Mouse (Mus musculus): ENCODE data around the gene Mdh2. TPM values are rescaled to one million over a fixed set of nuclear protein-coding genes. Genes with fewer than 3 reads are reported as not detected.

The Mdh2 gene
- polyA plus RNA-seq, 1 experiment: 725 TPM

DNA sequence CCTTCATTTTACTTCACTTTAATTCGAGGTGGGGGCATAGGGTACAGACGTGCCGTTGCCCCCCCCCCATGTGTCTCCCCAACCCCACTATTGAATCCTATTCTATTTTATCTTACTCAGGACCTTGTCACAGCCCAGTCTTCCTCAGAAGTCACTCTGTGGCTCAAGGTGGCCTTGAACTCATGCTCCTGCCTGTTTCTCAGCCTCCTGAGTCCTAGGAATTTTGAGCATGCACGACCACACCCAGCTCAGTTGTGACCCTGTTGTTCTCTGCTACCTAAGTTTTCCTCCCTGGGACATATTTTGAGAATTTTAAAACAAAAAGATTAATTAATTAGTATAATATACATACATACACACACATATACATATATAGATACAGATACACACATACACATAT lies 25.4 kb downstream of the Mdh2 start:
- Histone ChIP-seq H3K4me3 (no peak overlapping the region), H3K4me2 (ENCODE audit: low read depth) (no peak overlapping the region), H3K79me2 (ENCODE audit: control insufficient read depth, insufficient read depth) (no peaks in the 10 kb centered on the region), H3K27me3 (ENCODE audit: control insufficient read depth, insufficient read depth, insufficient read length) (peaks cover 37% of the 10 kb centered on the region), H3ac (ENCODE audit: control insufficient read depth, insufficient read length) (no peak overlapping the region), H3K36me3 (ENCODE audit: control insufficient read depth, insufficient read depth) (no peaks in the 10 kb centered on the region)
- no peak for TF ChIP-seq E2F4 (IDR thresholded peaks at IDR 0.05; ENCODE audit: insufficient read depth)
- no peak for TF ChIP-seq SRF (IDR thresholded peaks at IDR 0.05; ENCODE audit: control insufficient read depth, insufficient read length, low read depth)
- TF ChIP-seq TCF12 (IDR thresholded peaks at IDR 0.05; ENCODE audit: insufficient read depth, poor library complexity, severe bottlenecking): no peak
- no peak for TF ChIP-seq MAX (IDR thresholded peaks at IDR 0.05; ENCODE audit: low read depth)
- no peak for TF ChIP-seq USF1 (IDR thresholded peaks at IDR 0.05; ENCODE audit: low read depth)
- no peak for TF ChIP-seq POLR2AphosphoS2 (IDR thresholded peaks at IDR 0.05; ENCODE audit: insufficient read length, low read depth)
- no peak for TF ChIP-seq POLR2A (IDR thresholded peaks at IDR 0.05; ENCODE audit: insufficient read length, low read depth)
- TF ChIP-seq TCF3 (IDR thresholded peaks at IDR 0.05; ENCODE audit: insufficient read length, low read depth): no peak

DNA sequence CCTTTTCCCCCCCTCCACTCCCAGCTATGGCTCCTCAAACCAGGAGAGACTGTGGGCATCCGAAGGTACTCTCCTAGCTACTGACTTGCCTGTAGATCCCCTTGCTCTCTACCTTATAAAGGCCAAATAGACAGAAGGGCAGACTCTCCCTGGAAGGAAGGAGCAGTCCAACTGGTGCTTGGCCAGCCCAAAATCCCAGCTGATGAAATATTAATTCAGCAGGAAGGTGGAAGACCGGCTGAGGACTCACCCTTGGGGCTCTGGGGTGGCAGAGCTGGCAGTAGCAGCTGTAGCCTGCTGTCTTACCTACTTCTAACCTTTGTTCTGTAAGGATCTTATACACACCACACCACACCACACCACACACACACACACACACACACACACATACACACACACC lies 26.5 kb downstream of the Mdh2 start:
- H3ac ChIP-seq (ENCODE audit: control insufficient read depth, insufficient read length): no peak overlapping the region
- H3K4me2 ChIP-seq (ENCODE audit: low read depth): no peak overlapping the region
- no peaks in the 10 kb centered on the region for H3K79me2 ChIP-seq (ENCODE audit: control insufficient read depth, insufficient read depth)
- H3K27me3 ChIP-seq (ENCODE audit: control insufficient read depth, insufficient read depth, insufficient read length): peaks cover 46% of the 10 kb centered on the region
- TF ChIP-seq POLR2AphosphoS2 (IDR thresholded peaks at IDR 0.05; ENCODE audit: insufficient read length, low read depth): no peak
- TF ChIP-seq CEBPB (IDR thresholded peaks at IDR 0.05; ENCODE audit: insufficient read depth, poor library complexity, severe bottlenecking): no peak
- no peak for TF ChIP-seq TCF3 (IDR thresholded peaks at IDR 0.05; ENCODE audit: insufficient read length, low read depth)
- no peak for TF ChIP-seq MAX (IDR thresholded peaks at IDR 0.05; ENCODE audit: low read depth)
- TF ChIP-seq USF1 (IDR thresholded peaks at IDR 0.05; ENCODE audit: low read depth): no peak
- no peak for TF ChIP-seq TCF12 (IDR thresholded peaks at IDR 0.05; ENCODE audit: insufficient read depth, poor library complexity, severe bottlenecking)
- TF ChIP-seq SRF (IDR thresholded peaks at IDR 0.05; ENCODE audit: control insufficient read depth, insufficient read length, low read depth): no peak
- TF ChIP-seq E2F4 (IDR thresholded peaks at IDR 0.05; ENCODE audit: insufficient read depth): no peak
- no peak for TF ChIP-seq MYOD1 (IDR thresholded peaks at IDR 0.05; ENCODE audit: control insufficient read depth in 1 of 3, insufficient read length in 2 of 3, low read depth in 2 of 3)
- no peak for TF ChIP-seq MYOG (IDR thresholded peaks at IDR 0.05; ENCODE audit: control insufficient read depth in 1 of 3, insufficient read depth in 1 of 3, insufficient read length in 2 of 3, low read depth in 2 of 3)
- no peak for TF ChIP-seq REST (IDR thresholded peaks at IDR 0.05; ENCODE audit: insufficient read depth, insufficient read length)
- TF ChIP-seq POLR2A (IDR thresholded peaks at IDR 0.05; ENCODE audit: insufficient read length, low read depth): no peak
- H3K4me3 ChIP-seq: no peak overlapping the region
- H3K36me3 ChIP-seq (ENCODE audit: control insufficient read depth, insufficient read depth): no peaks in the 10 kb centered on the region

DNA sequence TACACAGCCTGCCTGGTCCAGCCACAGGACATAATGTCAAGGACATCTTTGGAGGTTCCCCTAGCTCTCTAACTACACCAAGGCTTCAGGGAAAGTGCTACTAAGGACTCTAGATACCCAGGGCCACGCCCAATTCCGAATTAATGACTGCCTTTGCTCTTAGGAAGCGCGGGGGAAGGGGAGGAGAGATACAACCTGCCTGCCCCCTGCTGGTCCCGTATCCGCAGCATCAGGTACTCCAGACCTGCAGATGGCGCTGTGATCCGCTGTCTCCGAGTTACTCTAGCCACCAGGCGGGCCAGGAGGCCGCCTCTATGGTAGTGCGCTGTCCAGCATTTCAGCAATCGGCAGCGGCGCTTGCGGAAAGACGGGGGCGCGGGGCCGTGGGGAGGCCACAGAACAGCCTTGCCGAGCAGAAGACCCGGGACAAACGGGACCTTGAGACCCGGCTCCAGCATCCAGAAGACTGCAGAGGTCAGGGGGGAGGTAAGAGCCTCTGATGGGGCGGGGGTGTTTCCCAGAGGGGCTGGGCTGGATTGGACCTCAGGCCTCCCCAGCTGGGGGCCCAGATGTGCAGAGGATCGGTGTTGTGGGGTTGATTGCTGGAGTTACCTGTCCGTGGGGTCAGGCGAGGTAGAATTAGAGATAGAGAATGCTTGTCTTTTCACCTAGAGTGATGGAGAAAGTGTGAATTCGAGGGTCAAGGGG lies 28.4 kb downstream of the Mdh2 start, which contains the start of gene Srrm3:
Gene Srrm3, plus strand, starts transcription at position 336 of the 708 bp plus-strand sequence.
- peaks cover 46% of the 10 kb centered on the region for H3K27me3 ChIP-seq (ENCODE audit: control insufficient read depth, insufficient read depth, insufficient read length)
- no peaks in the 10 kb centered on the region for H3K79me2 ChIP-seq (ENCODE audit: control insufficient read depth, insufficient read depth)
- H3K4me3 ChIP-seq: no peak within 1 kb of the TSS
- no peak within 1 kb of the TSS for H3K4me2 ChIP-seq (ENCODE audit: low read depth)
- TF ChIP-seq USF1 (IDR thresholded peaks at IDR 0.05; ENCODE audit: low read depth) (no peak), MYOG (IDR thresholded peaks at IDR 0.05; ENCODE audit: control insufficient read depth in 1 of 3, insufficient read depth in 1 of 3, insufficient read length in 2 of 3, low read depth in 2 of 3) (peak in 2 of 3 experiments; percentile 14 to 30), REST (IDR thresholded peaks at IDR 0.05; ENCODE audit: insufficient read depth, insufficient read length) (peak; percentile 93)
- no peak within 1 kb of the TSS for H3ac ChIP-seq (ENCODE audit: control insufficient read depth, insufficient read length)
- H3K36me3 ChIP-seq (ENCODE audit: control insufficient read depth, insufficient read depth): no peaks in the 10 kb centered on the region

DNA sequence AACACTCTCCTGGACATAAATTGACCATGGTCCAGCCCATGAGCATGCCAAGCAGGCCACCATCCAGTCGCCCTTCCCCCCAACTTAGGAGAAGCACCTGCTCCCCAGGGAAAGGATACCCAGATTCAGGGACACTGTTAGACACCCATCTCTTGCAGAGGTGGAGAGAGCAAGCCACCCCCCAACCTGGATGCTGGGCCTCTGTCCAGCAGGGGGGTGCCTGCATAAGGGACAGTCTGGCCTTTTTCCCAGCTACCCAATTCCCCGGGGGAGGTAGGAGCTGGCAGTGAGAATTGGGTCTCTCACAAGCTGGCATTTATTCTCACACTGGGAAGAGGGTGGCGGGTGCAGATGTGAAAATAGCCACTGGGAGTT lies 29.0 kb downstream of the Mdh2 start:
- Histone ChIP-seq H3K4me3 (no peak overlapping the region), H3K36me3 (ENCODE audit: control insufficient read depth, insufficient read depth) (no peaks in the 10 kb centered on the region), H3K27me3 (ENCODE audit: control insufficient read depth, insufficient read depth, insufficient read length) (peaks cover 45% of the 10 kb centered on the region), H3ac (ENCODE audit: control insufficient read depth, insufficient read length) (no peak overlapping the region), H3K79me2 (ENCODE audit: control insufficient read depth, insufficient read depth) (no peaks in the 10 kb centered on the region), H3K4me2 (ENCODE audit: low read depth) (no peak overlapping the region)
- TF ChIP-seq MYOD1 (IDR thresholded peaks at IDR 0.05; ENCODE audit: control insufficient read depth in 1 of 3, insufficient read length in 2 of 3, low read depth in 2 of 3) (no peak), MYOG (IDR thresholded peaks at IDR 0.05; ENCODE audit: control insufficient read depth in 1 of 3, insufficient read depth in 1 of 3, insufficient read length in 2 of 3, low read depth in 2 of 3) (no peak), SRF (IDR thresholded peaks at IDR 0.05; ENCODE audit: control insufficient read depth, insufficient read length, low read depth) (no peak), REST (IDR thresholded peaks at IDR 0.05; ENCODE audit: insufficient read depth, insufficient read length) (no peak), POLR2AphosphoS2 (IDR thresholded peaks at IDR 0.05; ENCODE audit: insufficient read length, low read depth) (no peak), USF1 (IDR thresholded peaks at IDR 0.05; ENCODE audit: low read depth) (no peak), E2F4 (IDR thresholded peaks at IDR 0.05; ENCODE audit: insufficient read depth) (no peak), POLR2A (IDR thresholded peaks at IDR 0.05; ENCODE audit: insufficient read length, low read depth) (no peak)

DNA sequence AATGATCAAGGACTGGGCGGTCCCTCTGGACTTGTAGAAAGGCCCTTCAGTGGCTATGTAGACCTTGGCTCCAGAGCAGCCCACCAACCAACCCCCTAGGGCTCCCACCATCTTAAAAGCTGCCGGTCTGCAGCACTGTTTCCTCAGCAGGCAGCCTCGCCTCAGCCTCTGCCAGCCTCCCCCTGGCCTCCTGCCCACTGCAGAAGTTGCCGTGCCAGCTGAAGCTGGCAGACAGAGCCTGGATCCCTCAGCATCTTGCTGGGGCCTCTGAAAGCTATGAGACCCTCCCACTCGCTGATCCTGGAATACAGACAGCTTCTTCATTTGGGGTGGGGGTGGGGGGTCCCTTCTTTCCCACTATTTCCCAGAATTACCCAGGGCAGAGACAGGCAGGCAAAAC lies 34.7 kb downstream of the Mdh2 start:
- no peaks in the 10 kb centered on the region for H3K79me2 ChIP-seq (ENCODE audit: control insufficient read depth, insufficient read depth)
- H3K4me2 ChIP-seq (ENCODE audit: low read depth): no peak overlapping the region
- no peak for TF ChIP-seq SRF (IDR thresholded peaks at IDR 0.05; ENCODE audit: control insufficient read depth, insufficient read length, low read depth)
- TF ChIP-seq MYOD1 (IDR thresholded peaks at IDR 0.05; ENCODE audit: control insufficient read depth in 1 of 3, insufficient read length in 2 of 3, low read depth in 2 of 3): no peak
- TF ChIP-seq MYOG (IDR thresholded peaks at IDR 0.05; ENCODE audit: control insufficient read depth in 1 of 3, insufficient read depth in 1 of 3, insufficient read length in 2 of 3, low read depth in 2 of 3): no peak
- TF ChIP-seq POLR2AphosphoS2 (IDR thresholded peaks at IDR 0.05; ENCODE audit: insufficient read length, low read depth): no peak
- TF ChIP-seq REST (IDR thresholded peaks at IDR 0.05; ENCODE audit: insufficient read depth, insufficient read length): no peak
- TF ChIP-seq TCF3 (IDR thresholded peaks at IDR 0.05; ENCODE audit: insufficient read length, low read depth): no peak
- no peak for TF ChIP-seq MAX (IDR thresholded peaks at IDR 0.05; ENCODE audit: low read depth)
- no peak for TF ChIP-seq POLR2A (IDR thresholded peaks at IDR 0.05; ENCODE audit: insufficient read length, low read depth)
- no peak for TF ChIP-seq E2F4 (IDR thresholded peaks at IDR 0.05; ENCODE audit: insufficient read depth)
- TF ChIP-seq CEBPB (IDR thresholded peaks at IDR 0.05; ENCODE audit: insufficient read depth, poor library complexity, severe bottlenecking): no peak
- TF ChIP-seq USF1 (IDR thresholded peaks at IDR 0.05; ENCODE audit: low read depth): no peak
- no peak for TF ChIP-seq TCF12 (IDR thresholded peaks at IDR 0.05; ENCODE audit: insufficient read depth, poor library complexity, severe bottlenecking)
- H3K36me3 ChIP-seq (ENCODE audit: control insufficient read depth, insufficient read depth): no peaks in the 10 kb centered on the region
- peaks cover 49% of the 10 kb centered on the region for H3K27me3 ChIP-seq (ENCODE audit: control insufficient read depth, insufficient read depth, insufficient read length)
- H3ac ChIP-seq (ENCODE audit: control insufficient read depth, insufficient read length): no peak overlapping the region
- H3K4me3 ChIP-seq: no peak overlapping the region
